Mouse (Mus musculus) bone marrow macrophage, adult 2 months (primary cell): Measurements from ENCODE around the gene Ifnz.

Experiments
- CTCF ChIP-seq: IDR thresholded peaks from 2 replicates; pipeline ENCODE4 v1.5.1; 2012; ENCODE audit warnings: low read depth, mild to moderate bottlenecking, low read length, moderate library complexity
- POLR2A ChIP-seq: IDR thresholded peaks from 2 replicates; pipeline ENCODE4 v1.6.1; 2012; ENCODE audit warnings: mild to moderate bottlenecking, low read depth, low read length, borderline replicate concordance

DNA sequence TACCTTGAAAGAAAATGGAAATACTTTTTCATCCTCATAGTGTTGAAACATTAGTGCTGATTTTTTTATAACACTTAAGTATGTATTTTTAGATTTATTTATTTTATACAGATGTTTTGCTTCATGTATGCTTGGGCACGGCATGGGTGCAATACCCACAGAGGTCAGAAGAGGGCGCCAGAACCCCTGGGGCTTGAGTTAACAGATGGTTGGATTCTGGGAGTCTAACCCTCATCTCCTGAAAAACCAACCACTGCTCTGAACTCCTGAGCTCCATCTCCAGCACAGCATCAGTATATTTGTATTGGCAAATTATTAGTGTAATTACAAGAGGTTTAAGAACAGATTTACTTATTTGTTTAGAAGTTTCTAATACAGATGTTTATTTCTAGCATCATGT, 43.5 kb upstream of the Ifnz start:
- TF ChIP-seq POLR2A: no peak
- peak; percentile 90 for TF ChIP-seq CTCF
